Mouse (Mus musculus) liver, postnatal 0 days (tissue): ENCODE measurements around the gene Sorl1.

Experiments
- CTCF ChIP-seq: sonication (generic); IDR thresholded peaks from 2 replicates; pipeline ENCODE4 v1.5.1; 2016; ENCODE audit warnings: antibody characterized with exemption, low read depth
- EP300 ChIP-seq: IDR thresholded peaks from 2 replicates; pipeline ENCODE4 v1.6.1; 2016; ENCODE audit warnings: antibody characterized with exemption, low read depth, mild to moderate bottlenecking

DNA sequence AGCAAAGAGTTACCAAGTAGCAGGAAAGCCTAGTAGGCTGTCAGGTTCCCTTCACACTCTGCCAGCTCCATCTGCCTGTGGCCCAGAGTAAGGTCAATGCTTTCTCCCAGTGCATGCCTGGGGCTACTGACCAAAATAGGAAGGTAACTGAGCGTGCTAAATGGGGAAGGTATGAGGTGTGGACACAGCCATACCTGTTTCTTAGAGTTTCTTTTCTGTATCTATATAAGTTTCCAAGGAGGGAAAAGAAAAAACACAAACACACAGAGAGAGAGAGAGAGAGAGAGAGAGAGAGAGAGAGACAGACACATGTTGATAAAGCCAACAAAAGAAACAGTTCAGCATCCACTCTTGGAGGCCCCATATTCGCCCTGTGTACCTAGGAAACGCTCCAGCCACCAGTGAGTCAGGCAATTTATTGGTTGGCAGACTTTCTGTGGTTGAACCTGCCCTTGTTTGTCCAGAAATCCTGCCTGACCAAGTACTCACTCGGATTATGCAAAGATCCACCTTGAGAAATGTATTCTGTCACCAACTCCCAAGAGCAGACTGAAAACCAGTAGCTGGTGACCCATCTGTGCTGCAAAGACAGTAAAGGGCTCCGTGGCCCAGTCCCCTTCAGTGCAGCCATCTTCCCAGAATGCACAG, 25.5 kb downstream of the Sorl1 start:
- TF ChIP-seq CTCF (no peak), EP300 (no peak)
